Mouse (Mus musculus): Measurements from ENCODE around the gene Cldn15. TPM values are rescaled to one million over a fixed set of nuclear protein-coding genes. Genes with fewer than 3 reads are reported as not detected.

Cldn15 gene
- total and polyA plus RNA-seq, 2 experiments from 2014 or later, result 0.07 to 0.38 TPM

- TF ChIP-seq CTCF (IDR thresholded peaks at IDR 0.05), result no peak
- Histone ChIP-seq H3K27ac (ENCODE audit: low read depth, low read length) (peak overlapping the region; percentile 92), H3K4me1 (ENCODE audit: insufficient read depth, low read length) (0 out of 2 replicates have a peak, but pooled peaks cover 5% of the 10 kb centered on the region), H3K9me3 (ENCODE audit: low read length) (no peaks in the 10 kb centered on the region), H3K27me3 (ENCODE audit: insufficient read depth, low read length) (no peaks in the 10 kb centered on the region), H3K4me3 (ENCODE audit: low read depth, low read length) (peak overlapping the region; percentile 62), H3K36me3 (ENCODE audit: insufficient read depth, low read length) (peaks cover 26% of the 10 kb centered on the region), H3K4me2 (ENCODE audit: low read depth, low read length, poor library complexity, severe bottlenecking) (peak overlapping the region; percentile 62), H3K9ac (replicated peaks; ENCODE audit: low read length, poor library complexity, severe bottlenecking) (peak overlapping the region; percentile 79)
- DNase-seq (ENCODE audit: low spot score) (peak; percentile 39), ATAC-seq (ENCODE audit: low FRiP score) (peak; percentile 55)
- 22% methylated on average over 5 of the region's 5 CpGs for WGBS
Measured at GRCm38 (mm10) chr5:136961334-136961982, 5.0 kb upstream of the Cldn15 start.

- H3K4me3 ChIP-seq (ENCODE audit: low read depth, low read length), result peak overlapping the region; percentile 62
- 0 out of 2 replicates have a peak, but pooled peaks cover 5% of the 10 kb centered on the region for H3K4me1 ChIP-seq (ENCODE audit: insufficient read depth, low read length)
- TF ChIP-seq CTCF (IDR thresholded peaks at IDR 0.05), result no peak; the same call in 1 of the 2 replicates
- peak overlapping the region; percentile 62 for H3K4me2 ChIP-seq (ENCODE audit: low read depth, low read length, poor library complexity, severe bottlenecking)
- H3K36me3 ChIP-seq (ENCODE audit: insufficient read depth, low read length), result peaks cover 26% of the 10 kb centered on the region
- DNase-seq (ENCODE audit: low spot score) (peak; percentile 96), ATAC-seq (ENCODE audit: low FRiP score) (peak; percentile 90)
- H3K9me3 ChIP-seq (ENCODE audit: low read length), result no peaks in the 10 kb centered on the region
- under 1% methylated on average over 20 of the region's 20 CpGs for WGBS
- peak overlapping the region; percentile 92 for H3K27ac ChIP-seq (ENCODE audit: low read depth, low read length)
- H3K9ac ChIP-seq (replicated peaks; ENCODE audit: low read length, poor library complexity, severe bottlenecking), result peak overlapping the region; percentile 79
- no peaks in the 10 kb centered on the region for H3K27me3 ChIP-seq (ENCODE audit: insufficient read depth, low read length)
Measured at GRCm38 (mm10) chr5:136961983-136962461, 4.4 kb upstream of the Cldn15 start.

GRCm38 (mm10) chr5:136962501-136962900, 3.9 kb upstream of the Cldn15 start:
- 0% methylated on average over 10 of the region's 10 CpGs for WGBS
- peak; percentile 73 for ATAC-seq (ENCODE audit: low FRiP score)
- Histone ChIP-seq H3K4me3 (ENCODE audit: low read depth, low read length) (peak overlapping the region; percentile 62), H3K27ac (ENCODE audit: low read depth, low read length) (peak overlapping the region; percentile 92), H3K9me3 (ENCODE audit: low read length) (no peaks in the 10 kb centered on the region), H3K4me2 (ENCODE audit: low read depth, low read length, poor library complexity, severe bottlenecking) (peak overlapping the region; percentile 62), H3K36me3 (ENCODE audit: insufficient read depth, low read length) (peaks cover 26% of the 10 kb centered on the region), H3K9ac (replicated peaks; ENCODE audit: low read length, poor library complexity, severe bottlenecking) (peak overlapping the region; percentile 79), H3K27me3 (ENCODE audit: insufficient read depth, low read length) (no peaks in the 10 kb centered on the region), H3K4me1 (ENCODE audit: insufficient read depth, low read length) (0 out of 2 replicates have a peak, but pooled peaks cover 5% of the 10 kb centered on the region)
- DNase-seq (ENCODE audit: low spot score), result peak; percentile 83
- TF ChIP-seq CTCF (IDR thresholded peaks at IDR 0.05), result peak; percentile 95

GRCm38 (mm10) chr5:136962966-136963540, 3.4 kb upstream of the Cldn15 start:
- peak overlapping the region; percentile 62 for H3K4me2 ChIP-seq (ENCODE audit: low read depth, low read length, poor library complexity, severe bottlenecking)
- WGBS, result 73% methylated on average over 8 of the region's 8 CpGs
- H3K27me3 ChIP-seq (ENCODE audit: insufficient read depth, low read length), result no peaks in the 10 kb centered on the region
- 0 out of 2 replicates have a peak, but pooled peaks cover 5% of the 10 kb centered on the region for H3K4me1 ChIP-seq (ENCODE audit: insufficient read depth, low read length)
- H3K4me3 ChIP-seq (ENCODE audit: low read depth, low read length), result peak overlapping the region; percentile 62
- no peak for ATAC-seq (ENCODE audit: low FRiP score)
- peak overlapping the region; percentile 92 for H3K27ac ChIP-seq (ENCODE audit: low read depth, low read length)
- no peak for DNase-seq (ENCODE audit: low spot score)
- peak overlapping the region; percentile 79; the same call in 1 of the 2 replicates for H3K9ac ChIP-seq (replicated peaks; ENCODE audit: low read length, poor library complexity, severe bottlenecking)
- no peaks in the 10 kb centered on the region for H3K9me3 ChIP-seq (ENCODE audit: low read length)
- H3K36me3 ChIP-seq (ENCODE audit: insufficient read depth, low read length), result peaks cover 26% of the 10 kb centered on the region
- TF ChIP-seq CTCF (IDR thresholded peaks at IDR 0.05), result no peak

- H3K4me1 ChIP-seq (ENCODE audit: insufficient read depth, low read length), result 0 out of 2 replicates have a peak, but pooled peaks cover 5% of the 10 kb centered on the region
- DNase-seq (ENCODE audit: low spot score) (no peak), ATAC-seq (ENCODE audit: low FRiP score) (no peak)
- H3K36me3 ChIP-seq (ENCODE audit: insufficient read depth, low read length), result peaks cover 26% of the 10 kb centered on the region
- WGBS, result 94% methylated on average over 9 of the region's 9 CpGs
- H3K9ac ChIP-seq (replicated peaks; ENCODE audit: low read length, poor library complexity, severe bottlenecking), result no peak overlapping the region
- H3K4me2 ChIP-seq (ENCODE audit: low read depth, low read length, poor library complexity, severe bottlenecking), result no peak overlapping the region
- no peaks in the 10 kb centered on the region for H3K27me3 ChIP-seq (ENCODE audit: insufficient read depth, low read length)
- H3K27ac ChIP-seq (ENCODE audit: low read depth, low read length), result no peak overlapping the region
- TF ChIP-seq CTCF (IDR thresholded peaks at IDR 0.05), result no peak
- no peak overlapping the region for H3K4me3 ChIP-seq (ENCODE audit: low read depth, low read length)
- no peaks in the 10 kb centered on the region for H3K9me3 ChIP-seq (ENCODE audit: low read length)
Measured at GRCm38 (mm10) chr5:136965210-136965609, 1.2 kb upstream of the Cldn15 start.

GRCm38 (mm10) chr5:136965686-136966085, 730 bp upstream of the Cldn15 start:
- DNase-seq (ENCODE audit: low spot score), result no peak
- TF ChIP-seq CTCF (IDR thresholded peaks at IDR 0.05), result no peak
- 94% methylated on average over 7 of the region's 8 CpGs for WGBS

More at GRCm38 (mm10) chr5:136965686-136966085, 730 bp upstream of the Cldn15 start:
- Histone ChIP-seq H3K27ac (ENCODE audit: low read depth, low read length) (no peak overlapping the region), H3K9ac (replicated peaks; ENCODE audit: low read length, poor library complexity, severe bottlenecking) (no peak overlapping the region), H3K4me1 (ENCODE audit: insufficient read depth, low read length) (0 out of 2 replicates have a peak, but pooled peaks cover 5% of the 10 kb centered on the region), H3K4me3 (ENCODE audit: low read depth, low read length) (no peak overlapping the region), H3K27me3 (ENCODE audit: insufficient read depth, low read length) (no peaks in the 10 kb centered on the region), H3K9me3 (ENCODE audit: low read length) (no peaks in the 10 kb centered on the region), H3K36me3 (ENCODE audit: insufficient read depth, low read length) (peaks cover 26% of the 10 kb centered on the region), H3K4me2 (ENCODE audit: low read depth, low read length, poor library complexity, severe bottlenecking) (no peak overlapping the region)
- ATAC-seq (ENCODE audit: low FRiP score), result no peak
